Mouse (Mus musculus) C2C12 (cell line): ENCODE results near the gene Fut9. TPM values are rescaled to one million over a fixed set of nuclear protein-coding genes. Genes with fewer than 3 reads are reported as not detected.

Experiments
- H3K27me3 ChIP-seq: one replicate; pipeline ENCODE4 v1.6.1; 2011; ENCODE audit not compliant: control insufficient read depth, insufficient read depth, insufficient read length
- H3K36me3 ChIP-seq: one replicate; pipeline ENCODE4 v1.6.1; 2011; ENCODE audit not compliant: control insufficient read depth, insufficient read depth
- H3K4me3 ChIP-seq: one replicate; pipeline ENCODE4 v1.5.1; 2011; ENCODE audit warnings: mild to moderate bottlenecking, control low read depth; ENCODE audit not compliant: poor library complexity, insufficient read depth, severe bottlenecking
- H3K79me2 ChIP-seq: one replicate; pipeline ENCODE4 v1.6.1; 2011; ENCODE audit not compliant: control insufficient read depth, insufficient read depth
- H3K79me3 ChIP-seq: one replicate; pipeline ENCODE4 v1.6.1; 2011; ENCODE audit warnings: low read depth, control low read depth
- H3ac ChIP-seq: one replicate; pipeline ENCODE3; 2011; ENCODE audit warnings: low read depth; ENCODE audit not compliant: control insufficient read depth, insufficient read length
- CEBPB ChIP-seq: IDR thresholded peaks from one replicate; pipeline ENCODE4 v1.6.1; 2011; ENCODE audit warnings: low read depth, mild to moderate bottlenecking, control low read depth, moderate library complexity
- CTCF ChIP-seq: IDR thresholded peaks from one replicate; pipeline ENCODE4 v1.5.1; 2011; ENCODE audit not compliant: control insufficient read depth, insufficient read depth, insufficient read length
- FOSL1 ChIP-seq: IDR thresholded peaks from one replicate; pipeline ENCODE4 v1.8.0; 2011; ENCODE audit warnings: mild to moderate bottlenecking, low read length; ENCODE audit not compliant: poor library complexity, insufficient read depth, severe bottlenecking
- MAX ChIP-seq: IDR thresholded peaks from one replicate; pipeline ENCODE4 v1.6.1; 2011; ENCODE audit warnings: mild to moderate bottlenecking, control low read depth
- MYOD1 ChIP-seq: IDR thresholded peaks from one replicate; pipeline ENCODE4 v1.6.1; 2011; ENCODE audit warnings: low read depth; ENCODE audit not compliant: control insufficient read depth, insufficient read length
- MYOG ChIP-seq: IDR thresholded peaks from one replicate; pipeline ENCODE4 v1.6.1; 2011; ENCODE audit not compliant: control insufficient read depth, insufficient read length; ENCODE audit errors: extremely low read depth
- USF1 ChIP-seq: IDR thresholded peaks from one replicate; pipeline ENCODE4 v1.6.1; 2011; ENCODE audit warnings: low read depth, mild to moderate bottlenecking, control low read depth, moderate library complexity
- long read RNA-seq, 2 experiments: library from polyadenylated mRNA; unstranded; transcript quantifications; one replicate each; pipeline ENCODE4 v2.0.0; 2019 to 2020
- polyA plus RNA-seq: library from polyadenylated mRNA; unstranded; fragments of >200 nt; fragmentation: generic; extraction: Trizol; gene quantifications from one replicate; pipeline ENCODE4 v1.2.1, GENCODE M21; 2012; ENCODE audit warnings: missing spikeins

Gene Fut9
- 0.50 TPM for polyA plus RNA-seq
- long read RNA-seq, experiment 1, partial matches to known transcripts = 0 of 1 reads
- long read RNA-seq, experiment 1, other reads (novel, unspliced or antisense) = 1 of 1 reads
- long read RNA-seq, experiment 2, full-length matches to known transcripts = 1 of 4 reads
- long read RNA-seq, experiment 2, partial matches to known transcripts = 0 of 4 reads
- long read RNA-seq, experiment 2, other reads (novel, unspliced or antisense) = 3 of 4 reads

- TF ChIP-seq USF1 (no peak), MYOG (no peak), FOSL1 (no peak), CTCF (no peak)
- Histone ChIP-seq H3K27me3 (no peaks in the 10 kb centered on the region), H3K4me3 (peak within 1 kb of the TSS; percentile 29), H3K79me3 (no peaks in the 10 kb centered on the region), H3K36me3 (no peaks in the 10 kb centered on the region), H3ac (peak within 1 kb of the TSS; percentile 64), H3K79me2 (no peaks in the 10 kb centered on the region)
These were observed at the start of gene Fut9 for GRCm38 (mm10) chr4:25799476-25800283. TSS of gene Fut9 (minus strand) at chr4:25800244.

GRCm38 (mm10) chr4:25815783-25816182 is 15.7 kb upstream of the Fut9 start:
- no peak overlapping the region for H3K4me3 ChIP-seq
- no peaks in the 10 kb centered on the region for H3K79me3 ChIP-seq
- H3K27me3 ChIP-seq = no peaks in the 10 kb centered on the region
- TF ChIP-seq FOSL1 (no peak), CEBPB (no peak), MAX (no peak), MYOD1 (no peak), MYOG (no peak), CTCF (no peak), USF1 (no peak)
- H3K79me2 ChIP-seq = no peaks in the 10 kb centered on the region
- H3K36me3 ChIP-seq = no peaks in the 10 kb centered on the region
- H3ac ChIP-seq = no peak overlapping the region

GRCm38 (mm10) chr4:25813340-25813739 is 13.3 kb upstream of the Fut9 start:
- no peak for TF ChIP-seq FOSL1
- TF ChIP-seq MYOG = no peak
- no peak for TF ChIP-seq CEBPB
- TF ChIP-seq CTCF = no peak
- no peak for TF ChIP-seq MYOD1
- no peak for TF ChIP-seq MAX
- TF ChIP-seq USF1 = no peak

GRCm38 (mm10) chr4:25810058-25810457 is 10.0 kb upstream of the Fut9 start:
- TF ChIP-seq USF1 = no peak
- no peak for TF ChIP-seq MYOD1
- no peak for TF ChIP-seq MYOG
- TF ChIP-seq MAX = no peak
- no peak for TF ChIP-seq FOSL1
- TF ChIP-seq CEBPB = no peak
- Histone ChIP-seq H3K79me3 (no peaks in the 10 kb centered on the region), H3K4me3 (no peak overlapping the region), H3K36me3 (no peaks in the 10 kb centered on the region), H3K79me2 (no peaks in the 10 kb centered on the region), H3ac (no peak overlapping the region), H3K27me3 (no peaks in the 10 kb centered on the region)

More at GRCm38 (mm10) chr4:25813340-25813739, 13.3 kb upstream of the Fut9 start:
- Histone ChIP-seq H3K4me3 (no peak overlapping the region), H3K79me3 (no peaks in the 10 kb centered on the region), H3K27me3 (no peaks in the 10 kb centered on the region), H3ac (no peak overlapping the region), H3K36me3 (no peaks in the 10 kb centered on the region), H3K79me2 (no peaks in the 10 kb centered on the region)

GRCm38 (mm10) chr4:25801751-25802150 is 1.7 kb upstream of the Fut9 start:
- Histone ChIP-seq H3ac (no peak overlapping the region), H3K4me3 (no peak overlapping the region), H3K36me3 (no peaks in the 10 kb centered on the region), H3K79me2 (no peaks in the 10 kb centered on the region), H3K79me3 (no peaks in the 10 kb centered on the region), H3K27me3 (no peaks in the 10 kb centered on the region)
- TF ChIP-seq CTCF = no peak
- no peak for TF ChIP-seq CEBPB
- no peak for TF ChIP-seq FOSL1
- no peak for TF ChIP-seq MYOD1
- no peak for TF ChIP-seq MYOG
- no peak for TF ChIP-seq USF1

- TF ChIP-seq FOSL1 (no peak), USF1 (no peak), MYOD1 (no peak), CTCF (no peak), MAX (no peak), CEBPB (no peak), MYOG (no peak)
- Histone ChIP-seq H3K79me3 (no peaks in the 10 kb centered on the region), H3K27me3 (no peaks in the 10 kb centered on the region), H3ac (no peak overlapping the region), H3K79me2 (no peaks in the 10 kb centered on the region), H3K4me3 (no peak overlapping the region), H3K36me3 (no peaks in the 10 kb centered on the region)
These were observed 206 bp upstream of the Fut9 start for GRCm38 (mm10) chr4:25800284-25800616.
